Mouse (Mus musculus) heart, postnatal 0 days (tissue): ENCODE data around the gene Arhgap45.

Experiments used
- CTCF ChIP-seq: IDR thresholded peaks from 2 replicates; pipeline ENCODE4 v1.5.1; 2016; ENCODE audit warnings: antibody characterized with exemption, control low read depth, low read depth
- EP300 ChIP-seq: IDR thresholded peaks from 2 replicates; pipeline ENCODE4 v1.6.1; 2016; ENCODE audit warnings: antibody characterized with exemption, low read depth

- no peak; the same call in 1 of the 2 replicates for TF ChIP-seq EP300
- TF ChIP-seq CTCF = no peak
Observed at GRCm38 (mm10) chr10:79984871-79985270, 31.6 kb upstream of the Arhgap45 start.
